Comparison of ENCODE assay signal across 9 mouse cellular contexts in the genomic region with DNA sequence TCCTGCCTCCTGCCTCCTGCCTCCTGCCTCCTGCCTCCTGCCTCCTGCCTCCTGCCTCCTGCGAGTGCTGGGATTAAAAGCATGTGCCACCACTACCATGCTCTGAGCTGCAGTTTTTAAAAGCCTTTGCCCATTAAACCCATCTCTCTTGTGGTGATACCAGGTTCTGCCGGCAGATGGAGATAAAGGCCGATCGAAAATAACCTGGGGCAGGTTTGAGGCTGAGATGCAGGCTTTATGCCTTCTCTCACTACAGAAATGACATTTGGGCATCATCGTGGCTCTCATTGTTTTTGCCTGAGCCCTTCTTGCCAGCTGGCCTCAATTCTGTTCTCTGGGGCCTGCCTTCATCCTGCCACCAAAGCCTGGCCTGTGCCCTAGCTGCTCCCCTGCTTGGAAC. TPM values are rescaled to one million over a fixed set of nuclear protein-coding genes. Genes with fewer than 3 reads are reported as not detected.
DNase-seq lines count a peak whose midpoint lies in the region; ATAC-seq and TF ChIP-seq lines count a peak whose summit lies in the region.
"Had no signal": no experiment of that assay in that cellular context is flagged by ENCODE, and none has a peak within 500 bp of the region (broad histone marks: within the 10 kb centered on the region; RNA-seq: fewer than 3 reads in every experiment).

No protein-coding gene starts in this region.

- no peaks in the 10 kb centered on the region for H3K36me3 ChIP-seq in hindbrain, embryonic 10.5 days
- no peaks in the 10 kb centered on the region for H3K36me3 ChIP-seq in hindbrain, embryonic 13.5 days
- H3K36me3 ChIP-seq in E14TG2a.4 (ENCODE audit: insufficient read depth, low read length) = no peaks in the 10 kb centered on the region
- H3K36me3 ChIP-seq in embryonic facial prominence, embryonic 10.5 days (replicated peaks) = no peaks in the 10 kb centered on the region
- H3K36me3 ChIP-seq: embryonic facial prominence, embryonic 13.5 days had no signal

- 0 out of 2 replicates have a peak, but pooled peaks cover 3% of the 10 kb centered on the region for H3K27me3 ChIP-seq in hindbrain, embryonic 10.5 days (ENCODE audit: insufficient read depth, poor library complexity, severe bottlenecking)
- H3K27me3 ChIP-seq in hindbrain, embryonic 13.5 days = no peaks in the 10 kb centered on the region
- H3K27me3 ChIP-seq in E14TG2a.4 (ENCODE audit: insufficient read depth, low read length) = peaks cover 18% of the 10 kb centered on the region
- H3K27me3 ChIP-seq in embryonic facial prominence, embryonic 10.5 days (replicated peaks; ENCODE audit: low read depth, poor library complexity, severe bottlenecking) = 0 out of 2 replicates have a peak, but pooled peaks cover 4% of the 10 kb centered on the region
- H3K27me3 ChIP-seq: embryonic facial prominence, embryonic 13.5 days had no signal

- H3K4me2 ChIP-seq in hindbrain, embryonic 13.5 days = no peak overlapping the region
- H3K4me2 ChIP-seq: embryonic facial prominence, embryonic 13.5 days had no signal

- no peak overlapping the region for H3K9ac ChIP-seq in hindbrain, embryonic 13.5 days
- H3K9ac ChIP-seq: embryonic facial prominence, embryonic 13.5 days had no signal

- TF ChIP-seq CTCF in E14TG2a.4 (conservative IDR thresholded peaks at IDR 0.05; ENCODE audit: low read length) = peak; percentile 66

- ATAC-seq in hindbrain, embryonic 13.5 days (ENCODE audit: low FRiP score) = no peak
- peak; percentile 64 for ATAC-seq in megakaryocyte-erythroid progenitor cell, adult 5-6 weeks (replicated peaks; ENCODE audit: low FRiP score, low TSS enrichment, poor library complexity, severe bottlenecking)

- WGBS in hindbrain, embryonic 10.5 days = 5% methylated on average over 5 of the region's 5 CpGs
- 3% methylated on average over 5 of the region's 5 CpGs for WGBS in hindbrain, embryonic 13.5 days
- WGBS in embryonic facial prominence, embryonic 10.5 days = 7% methylated on average over 5 of the region's 5 CpGs

- DNase-seq in hindbrain, embryonic 10.5 days (ENCODE audit: low spot score) = peak; percentile 69
- peak; percentile 60 for DNase-seq in adrenal gland, postnatal 25 days
- DNase-seq in embryonic facial prominence, embryonic 10.5 days (ENCODE audit: low spot score) = peak; percentile 71
- peak; percentile 63 for DNase-seq in layer of hippocampus, adult 9-10 months (ENCODE audit: low spot score)
- DNase-seq in thymus, postnatal 25 days = peak; percentile 46

- H3K4me3 ChIP-seq in hindbrain, embryonic 10.5 days = no peak overlapping the region
- H3K4me3 ChIP-seq in hindbrain, embryonic 13.5 days = no peak overlapping the region
- H3K4me3 ChIP-seq in E14TG2a.4 (replicated peaks; ENCODE audit: low read length) = no peak overlapping the region
- H3K4me3 ChIP-seq in embryonic facial prominence, embryonic 10.5 days = no peak overlapping the region
- H3K4me3 ChIP-seq: embryonic facial prominence, embryonic 13.5 days had no signal

- no peaks in the 10 kb centered on the region for H3K9me3 ChIP-seq in hindbrain, embryonic 10.5 days
- H3K9me3 ChIP-seq in hindbrain, embryonic 13.5 days = no peaks in the 10 kb centered on the region
- H3K9me3 ChIP-seq in E14TG2a.4 (ENCODE audit: low read length) = no peaks in the 10 kb centered on the region
- no peaks in the 10 kb centered on the region for H3K9me3 ChIP-seq in embryonic facial prominence, embryonic 10.5 days
- H3K9me3 ChIP-seq: embryonic facial prominence, embryonic 13.5 days had no signal

- no peak overlapping the region for H3K27ac ChIP-seq in hindbrain, embryonic 10.5 days
- H3K27ac ChIP-seq in hindbrain, embryonic 13.5 days = no peak overlapping the region
- H3K27ac ChIP-seq in embryonic facial prominence, embryonic 10.5 days (replicated peaks) = no peak overlapping the region
- H3K27ac ChIP-seq: embryonic facial prominence, embryonic 13.5 days had no signal

- peaks cover 11% of the 10 kb centered on the region for H3K4me1 ChIP-seq in hindbrain, embryonic 10.5 days (replicated peaks)
- H3K4me1 ChIP-seq in hindbrain, embryonic 13.5 days (replicated peaks) = no peaks in the 10 kb centered on the region
- H3K4me1 ChIP-seq in E14TG2a.4 (replicated peaks; ENCODE audit: low read depth, low read length) = peaks cover 10% of the 10 kb centered on the region
- peaks cover 25% of the 10 kb centered on the region for H3K4me1 ChIP-seq in embryonic facial prominence, embryonic 10.5 days

RNA-seq across cellular contexts. Expression of gene Defb23, which starts 14.2 kb away (rescaled TPM):
- polyA plus RNA-seq in hindbrain, embryonic 10.5 days (2016; fragmentation: Nextera tagmentation; extraction: Ambion mirVana) = not detected in 2 replicates
- polyA plus RNA-seq in hindbrain, embryonic 13.5 days (2015; fragmentation: Nextera tagmentation; extraction: Ambion mirVana) = not detected in 2 replicates
- total RNA-seq in adrenal gland, postnatal 25 days (2021) = not detected in 2 replicates
- polyA plus RNA-seq in embryonic facial prominence, embryonic 10.5 days (2016; fragmentation: Nextera tagmentation; extraction: Ambion mirVana) = not detected in 2 replicates
- not detected in 2 replicates for total RNA-seq in megakaryocyte-erythroid progenitor cell, adult 5-6 weeks (2014; fragmentation: Nextera tagmentation)
- not detected in 2 replicates for total RNA-seq in megakaryocyte-erythroid progenitor cell, adult 5-6 weeks (2017)
- polyA plus RNA-seq: embryonic facial prominence, embryonic 13.5 days had no signal

RNA-seq across cellular contexts. Expression of gene Defb20, which starts 26.6 kb away (rescaled TPM):
- not detected in 2 replicates for polyA plus RNA-seq in hindbrain, embryonic 10.5 days (2016; fragmentation: Nextera tagmentation; extraction: Ambion mirVana)
- polyA plus RNA-seq in hindbrain, embryonic 13.5 days (2015; fragmentation: Nextera tagmentation; extraction: Ambion mirVana) = not detected in 2 replicates
- total RNA-seq in adrenal gland, postnatal 25 days (2021) = not detected in 2 replicates
- polyA plus RNA-seq in embryonic facial prominence, embryonic 10.5 days (2016; fragmentation: Nextera tagmentation; extraction: Ambion mirVana) = not detected in 2 replicates
- total RNA-seq in megakaryocyte-erythroid progenitor cell, adult 5-6 weeks (2014; fragmentation: Nextera tagmentation) = not detected in 2 replicates
- total RNA-seq in megakaryocyte-erythroid progenitor cell, adult 5-6 weeks (2017) = not detected in 2 replicates
- polyA plus RNA-seq: embryonic facial prominence, embryonic 13.5 days had no signal

RNA-seq across cellular contexts. Expression of gene 6820408C15Rik, which starts 34.9 kb away (rescaled TPM):
- polyA plus RNA-seq in hindbrain, embryonic 10.5 days (2016; fragmentation: Nextera tagmentation; extraction: Ambion mirVana) = 1.3 and 3.3 TPM in 2 replicates
- polyA plus RNA-seq in hindbrain, embryonic 13.5 days (2015; fragmentation: Nextera tagmentation; extraction: Ambion mirVana) = 1.9 and 3.9 TPM in 2 replicates
- not detected in 2 replicates for total RNA-seq in adrenal gland, postnatal 25 days (2021)
- 0.43 and 0.71 TPM in 2 replicates for polyA plus RNA-seq in embryonic facial prominence, embryonic 10.5 days (2016; fragmentation: Nextera tagmentation; extraction: Ambion mirVana)
- total RNA-seq in megakaryocyte-erythroid progenitor cell, adult 5-6 weeks (2014; fragmentation: Nextera tagmentation) = not detected in 2 replicates
- total RNA-seq in megakaryocyte-erythroid progenitor cell, adult 5-6 weeks (2017) = not detected in 2 replicates

RNA-seq across cellular contexts. Expression of gene Zcchc3, which starts 35.4 kb away (rescaled TPM):
- polyA plus RNA-seq in hindbrain, embryonic 10.5 days (2016; fragmentation: Nextera tagmentation; extraction: Ambion mirVana) = 45.9 and 47.9 TPM in 2 replicates
- 20.1 and 21.5 TPM in 2 replicates for polyA plus RNA-seq in hindbrain, embryonic 13.5 days (2015; fragmentation: Nextera tagmentation; extraction: Ambion mirVana)
- 7.6 and 8.3 TPM in 2 replicates for total RNA-seq in adrenal gland, postnatal 25 days (2021)
- polyA plus RNA-seq in embryonic facial prominence, embryonic 10.5 days (2016; fragmentation: Nextera tagmentation; extraction: Ambion mirVana) = 53.4 and 58.3 TPM in 2 replicates
- total RNA-seq in megakaryocyte-erythroid progenitor cell, adult 5-6 weeks (2014; fragmentation: Nextera tagmentation) = 10.1 and 11.2 TPM in 2 replicates
- 6.6 and 7.8 TPM in 2 replicates for total RNA-seq in megakaryocyte-erythroid progenitor cell, adult 5-6 weeks (2017)

RNA-seq across cellular contexts. Expression of gene Defb22, which starts 39.7 kb away (rescaled TPM):
- polyA plus RNA-seq in hindbrain, embryonic 10.5 days (2016; fragmentation: Nextera tagmentation; extraction: Ambion mirVana) = not detected in 2 replicates
- polyA plus RNA-seq in hindbrain, embryonic 13.5 days (2015; fragmentation: Nextera tagmentation; extraction: Ambion mirVana) = not detected in 2 replicates
- total RNA-seq in adrenal gland, postnatal 25 days (2021) = not detected in 2 replicates
- polyA plus RNA-seq in embryonic facial prominence, embryonic 10.5 days (2016; fragmentation: Nextera tagmentation; extraction: Ambion mirVana) = not detected in 2 replicates
- not detected in 2 replicates for total RNA-seq in megakaryocyte-erythroid progenitor cell, adult 5-6 weeks (2014; fragmentation: Nextera tagmentation)
- not detected in 2 replicates for total RNA-seq in megakaryocyte-erythroid progenitor cell, adult 5-6 weeks (2017)
- polyA plus RNA-seq: embryonic facial prominence, embryonic 13.5 days had no signal
